Mouse (Mus musculus): ENCODE measurements at regions not wholly inside any gene's neighbourhood (a gene's known extent, or its start where the extent isn't known, plus 50 kb on each side); places are given as distances from the start of the nearest gene placed in this dataset.

DNA sequence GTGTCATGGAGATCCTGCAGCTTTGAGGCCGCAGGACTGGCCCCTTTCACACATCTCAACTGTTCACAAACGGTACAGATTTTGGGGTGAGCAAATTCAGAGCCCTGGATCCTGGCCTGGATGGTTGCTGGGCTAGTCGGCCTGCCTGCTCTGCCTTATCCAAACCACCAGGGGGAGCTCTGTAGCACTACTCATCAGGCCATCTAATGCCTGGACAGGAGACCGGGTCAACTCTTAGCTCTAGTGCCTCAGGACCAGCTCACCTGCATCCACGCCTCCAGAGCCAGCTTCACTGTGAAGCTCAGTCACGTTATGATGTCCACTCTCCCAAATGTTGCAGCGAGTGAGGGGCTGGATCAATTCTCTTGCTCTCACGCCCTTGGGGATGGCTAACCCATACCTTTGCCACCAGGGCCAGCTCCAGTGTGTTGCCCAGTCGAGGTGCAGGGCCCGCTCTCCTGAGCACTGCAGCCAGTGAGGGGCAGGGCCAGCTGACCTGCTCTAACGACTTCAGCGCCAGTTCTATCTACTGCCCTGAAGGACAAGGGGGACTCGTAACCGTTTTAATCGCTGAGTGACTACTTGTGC lies 206.8 kb downstream of the Etnk1 start:
- DNase-seq (ENCODE audit: low spot score) = no peak

DNA sequence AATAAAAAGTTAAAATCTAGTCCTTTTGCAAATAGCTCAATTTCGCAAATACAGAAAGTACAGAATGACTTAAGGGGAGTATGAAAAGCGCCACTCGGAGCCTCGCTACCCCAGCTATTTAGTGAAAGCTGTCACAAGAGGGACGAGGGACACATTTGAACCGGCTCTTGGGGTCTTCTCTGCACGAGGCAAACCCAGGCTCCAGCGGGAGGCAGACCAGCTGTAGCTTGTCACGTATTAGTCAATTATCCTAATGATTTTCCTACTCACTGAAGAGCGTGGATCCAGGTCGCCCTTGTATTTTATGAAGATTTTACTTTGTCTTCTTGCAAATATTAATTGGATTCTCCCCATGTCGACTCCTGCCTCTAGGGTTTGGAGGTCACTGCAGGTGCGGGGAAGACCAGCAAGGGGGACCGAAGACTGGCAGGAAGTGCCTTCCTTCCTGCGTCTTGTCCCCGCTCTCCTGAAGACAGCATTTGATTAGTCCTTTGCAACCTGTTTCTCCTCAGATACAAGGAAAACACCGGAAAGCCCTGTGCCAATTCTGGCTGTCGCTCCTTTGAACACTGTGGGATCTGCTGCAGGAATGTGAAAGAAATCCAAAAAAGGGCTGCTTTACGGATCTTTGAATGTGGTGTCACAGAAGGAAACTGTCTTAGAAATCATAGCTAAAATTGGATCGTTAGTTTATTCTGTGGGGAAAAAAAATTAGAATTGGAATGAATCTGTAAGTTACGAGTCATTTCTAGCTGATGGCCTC lies 209.1 kb downstream of the Etnk1 start:
- no peak for DNase-seq (ENCODE audit: low spot score)

DNA sequence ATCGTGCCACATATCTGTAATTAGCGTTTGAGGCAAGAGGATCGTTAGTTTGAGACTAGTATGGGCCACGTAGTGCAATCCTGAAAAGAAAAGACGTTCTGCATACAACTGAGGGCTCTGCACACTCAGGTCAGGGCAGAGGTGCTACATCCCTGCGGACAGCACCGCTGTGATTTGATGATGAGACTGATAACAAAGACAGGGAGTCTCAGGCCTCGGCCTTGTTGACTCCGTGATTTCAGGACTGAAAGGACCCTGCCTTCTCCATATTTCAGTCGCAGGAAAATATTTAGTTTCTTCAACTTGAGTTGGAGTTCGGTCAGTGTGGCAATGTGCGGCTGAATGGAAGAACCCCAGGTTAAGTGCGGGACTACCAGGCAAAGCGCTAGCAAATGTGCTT lies 210.1 kb downstream of the Etnk1 start:
- no peak for DNase-seq (ENCODE audit: low spot score)

DNA sequence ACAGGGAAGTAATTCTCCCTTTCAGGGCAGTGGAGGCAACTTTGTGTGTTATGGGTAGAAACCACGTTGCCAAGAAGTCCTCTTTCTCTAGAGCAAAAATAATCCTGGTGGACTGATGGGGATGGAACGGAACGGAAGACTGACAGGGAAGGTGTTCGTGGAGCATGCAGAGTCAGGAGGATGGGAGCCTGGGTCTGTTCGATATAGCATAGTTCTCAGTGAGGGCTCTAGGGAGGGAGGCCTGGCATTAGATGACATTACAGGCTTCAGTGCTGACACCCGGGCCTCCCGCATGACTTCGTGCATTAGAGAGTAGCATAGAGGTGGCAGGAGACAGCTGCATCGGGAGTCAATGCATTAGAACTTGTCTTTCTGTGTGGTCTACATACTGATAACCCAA lies 211.1 kb downstream of the Etnk1 start:
- no peak for DNase-seq (ENCODE audit: low spot score)

DNA sequence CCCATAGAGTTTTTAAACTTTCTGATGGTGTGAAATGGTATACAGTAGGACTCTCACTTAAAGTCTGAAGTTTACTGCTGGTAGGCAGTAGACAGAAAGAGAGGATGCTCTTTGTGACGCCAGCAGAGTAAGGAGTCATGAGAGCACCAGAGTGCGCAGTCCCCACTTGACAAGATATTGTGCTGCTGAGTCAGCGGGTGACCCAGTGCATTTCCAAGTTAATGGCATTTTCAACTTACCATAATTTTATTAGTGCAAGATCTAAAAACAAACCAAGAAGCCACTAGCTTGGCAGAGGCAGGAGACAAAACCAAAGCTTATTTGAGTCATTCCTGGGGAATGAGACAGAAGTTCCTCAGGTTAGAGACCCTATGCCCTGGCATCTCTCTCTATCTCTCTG lies 213.5 kb downstream of the Etnk1 start:
- no peak for DNase-seq (ENCODE audit: low spot score)

DNA sequence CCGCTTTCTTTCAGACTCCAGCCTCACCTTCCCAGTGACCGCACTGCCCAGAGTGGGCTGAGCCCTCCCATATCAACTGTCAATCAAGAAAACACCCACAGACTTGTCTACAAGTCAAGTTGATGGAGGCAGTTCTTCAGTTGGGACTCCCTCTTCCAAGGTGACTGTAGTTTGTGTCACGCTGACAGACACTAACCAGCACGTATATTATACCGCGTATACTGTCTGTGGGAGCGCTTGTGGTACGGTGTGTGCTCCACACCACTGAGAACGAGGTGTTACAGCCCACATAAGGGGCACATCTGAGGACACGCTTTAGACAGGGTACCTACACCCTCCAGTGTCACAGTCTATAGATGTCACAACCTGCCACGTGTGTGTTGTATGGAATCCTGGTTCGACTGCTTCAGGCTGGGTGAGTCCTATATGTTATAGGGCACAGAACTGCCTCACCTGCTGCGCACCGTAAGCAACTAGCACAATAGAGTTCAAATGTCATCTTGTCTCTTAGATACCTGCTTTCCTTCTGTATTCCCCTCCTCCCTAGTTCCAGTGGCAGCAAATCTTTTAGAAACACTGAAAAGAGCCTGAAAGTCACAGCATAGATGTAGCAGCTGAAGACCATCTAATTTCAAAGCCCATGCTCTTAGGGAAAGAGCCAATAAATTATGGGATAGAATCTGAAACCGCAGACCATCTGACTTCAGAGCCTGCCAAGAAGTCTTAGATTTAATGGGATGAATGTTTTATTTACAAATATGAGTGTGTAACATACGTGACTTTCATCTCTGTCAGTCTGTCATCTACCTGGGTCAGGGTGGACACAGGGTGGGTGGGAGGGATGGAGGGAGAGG lies 219.8 kb downstream of the Etnk1 start:
- no peak for DNase-seq (ENCODE audit: low spot score)

DNA sequence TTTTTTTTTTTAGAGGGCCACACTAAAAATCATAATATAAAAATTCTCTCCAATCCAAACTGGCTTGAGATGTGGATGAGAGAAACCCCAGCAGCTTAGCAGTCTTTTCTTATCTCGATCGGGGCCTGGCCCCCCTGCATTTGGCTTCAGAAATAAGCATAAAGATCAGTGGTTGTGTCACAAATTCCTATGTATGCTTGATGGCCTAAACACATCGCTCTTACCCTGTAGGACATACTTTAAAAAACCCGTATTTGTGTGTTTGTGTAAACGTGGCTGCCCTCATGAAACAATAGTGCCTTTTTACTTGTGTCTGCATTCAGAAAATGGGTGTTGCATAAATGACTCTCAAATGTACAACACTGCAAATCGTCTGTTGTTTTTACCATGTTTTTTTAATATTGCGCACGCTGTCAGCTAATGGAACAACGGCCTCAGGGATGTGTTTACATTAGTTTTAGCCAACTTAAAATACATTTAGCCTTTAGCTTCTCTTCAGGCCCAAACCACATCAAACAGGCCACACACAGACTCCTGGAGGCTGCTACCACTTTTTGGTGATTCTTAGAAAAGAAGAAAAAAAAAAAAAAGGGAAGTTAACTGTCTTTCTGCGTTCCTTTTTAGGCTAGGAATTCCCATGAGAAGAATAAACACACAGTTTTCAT lies 226.7 kb downstream of the Etnk1 start:
- no peak for DNase-seq (ENCODE audit: low spot score)

DNA sequence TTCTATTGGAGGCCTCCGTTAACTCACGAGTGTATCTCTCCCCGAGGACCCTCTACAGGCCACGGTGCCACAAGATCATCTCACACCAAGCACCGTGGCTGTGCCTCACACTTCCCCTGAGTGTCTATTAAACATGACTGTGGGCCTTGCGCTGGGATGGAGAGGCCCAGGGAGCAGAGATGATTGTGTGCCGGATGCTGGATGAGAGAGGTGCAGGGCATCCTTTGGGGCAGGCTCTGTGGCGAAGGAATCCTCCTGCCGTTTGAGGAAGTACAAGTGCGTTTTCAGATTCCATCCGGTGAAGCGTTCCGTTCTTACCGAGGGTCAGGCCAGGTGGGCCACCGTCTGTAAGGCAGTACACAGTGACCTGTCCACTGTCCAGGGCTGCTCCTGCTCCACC lies 227.4 kb downstream of the Etnk1 start:
- DNase-seq (ENCODE audit: low spot score) = no peak

DNA sequence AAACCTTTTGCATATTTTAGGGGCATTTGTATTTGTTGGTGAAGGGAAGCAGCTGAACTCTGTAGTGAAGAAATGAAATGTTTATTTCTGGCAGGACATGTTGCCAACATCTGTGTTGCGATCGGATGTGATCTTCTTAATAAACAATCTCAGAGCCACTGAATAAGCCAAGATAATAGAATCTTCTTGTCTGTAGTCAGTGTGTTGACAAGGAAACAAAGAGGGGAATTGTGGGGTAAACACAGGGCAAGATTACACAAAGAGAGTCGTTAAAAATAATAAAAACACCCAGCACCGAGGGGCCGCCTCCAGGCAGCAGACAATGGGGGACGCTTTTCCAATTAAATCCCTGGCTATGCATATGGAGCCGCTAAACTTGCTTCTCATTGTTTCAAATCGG lies 234.4 kb downstream of the Etnk1 start:
- no peak for DNase-seq (ENCODE audit: low spot score)

DNA sequence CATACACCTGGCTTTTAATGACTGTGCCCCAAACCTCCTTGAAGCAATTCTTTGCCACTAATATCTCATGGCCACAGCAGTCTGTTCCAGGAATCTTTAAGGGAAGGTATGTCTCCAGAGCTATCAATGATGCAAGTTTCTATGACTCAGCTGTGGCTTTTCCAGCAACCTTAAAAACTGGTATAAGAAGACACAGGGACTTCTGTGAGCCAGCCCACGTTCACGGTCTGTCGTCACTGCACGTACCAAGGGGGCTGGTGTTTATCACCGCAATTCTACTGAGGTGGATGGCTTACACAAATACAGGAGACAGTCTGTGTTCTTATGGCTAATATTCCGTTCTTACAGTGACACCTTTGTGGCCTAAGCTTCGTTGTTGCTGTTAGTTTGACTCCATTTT lies 234.9 kb downstream of the Etnk1 start:
- no peak for DNase-seq (ENCODE audit: low spot score)

DNA sequence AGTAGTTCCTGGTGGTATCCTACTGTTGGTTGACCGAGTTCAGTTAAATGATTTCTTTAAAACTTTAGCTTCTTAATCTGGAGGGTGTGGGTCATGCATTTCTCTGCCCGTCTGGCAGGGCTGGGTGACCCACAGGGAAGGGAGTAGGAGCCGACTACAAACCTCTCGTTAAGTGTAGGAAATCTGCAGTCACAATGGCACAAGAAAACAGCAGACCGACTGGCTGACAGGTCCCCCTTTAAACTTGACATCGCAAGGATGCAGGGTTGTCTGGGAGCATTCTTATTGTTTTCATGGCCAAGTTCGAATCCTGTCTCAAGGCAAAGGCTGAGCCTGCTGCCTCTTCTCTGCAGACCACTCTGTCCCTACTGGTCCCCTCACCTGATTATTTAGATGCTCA lies 235.7 kb downstream of the Etnk1 start:
- DNase-seq (ENCODE audit: low spot score) = no peak

DNA sequence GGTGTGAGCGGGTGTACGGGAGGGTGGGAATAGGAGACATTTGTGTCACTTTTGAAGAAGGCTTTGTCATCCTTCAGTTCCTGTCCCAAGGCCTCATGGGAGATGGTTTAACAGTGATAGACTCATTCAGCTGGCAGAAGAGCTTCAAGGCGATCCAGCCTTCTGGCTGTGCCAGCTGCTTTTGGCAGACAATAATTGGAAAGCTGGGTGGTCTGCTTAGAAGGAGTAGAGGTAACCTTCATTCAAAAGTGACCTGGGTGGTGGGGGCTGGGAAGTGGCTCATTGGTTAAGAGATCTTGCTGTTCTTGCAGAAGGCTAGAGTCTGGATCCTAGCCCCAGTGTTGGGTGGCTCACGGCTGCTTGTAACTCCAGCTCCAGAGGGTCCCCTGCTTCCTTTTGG lies 237.5 kb downstream of the Etnk1 start:
- no peak for DNase-seq (ENCODE audit: low spot score)

DNA sequence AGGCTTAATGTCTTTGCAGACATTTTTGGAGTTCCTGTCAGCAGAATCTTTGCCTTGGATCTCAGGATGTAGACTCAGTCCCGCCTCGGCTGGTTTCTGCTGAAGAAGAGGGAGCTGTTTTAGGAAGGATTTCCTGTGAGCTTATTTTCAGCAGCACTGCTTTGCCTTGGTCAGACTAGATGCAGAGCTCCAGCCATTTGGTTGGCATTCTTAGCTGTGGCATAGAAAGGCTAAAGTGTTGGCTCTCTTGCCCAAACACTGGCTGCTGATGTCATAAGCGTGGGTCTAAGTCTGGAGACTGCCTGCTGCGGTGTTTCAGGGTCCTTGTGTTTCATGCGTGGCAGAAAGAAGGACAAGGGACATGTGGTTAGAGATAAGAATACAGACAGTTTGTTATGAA lies 245.0 kb downstream of the Etnk1 start:
- DNase-seq (ENCODE audit: low spot score) = no peak

DNA sequence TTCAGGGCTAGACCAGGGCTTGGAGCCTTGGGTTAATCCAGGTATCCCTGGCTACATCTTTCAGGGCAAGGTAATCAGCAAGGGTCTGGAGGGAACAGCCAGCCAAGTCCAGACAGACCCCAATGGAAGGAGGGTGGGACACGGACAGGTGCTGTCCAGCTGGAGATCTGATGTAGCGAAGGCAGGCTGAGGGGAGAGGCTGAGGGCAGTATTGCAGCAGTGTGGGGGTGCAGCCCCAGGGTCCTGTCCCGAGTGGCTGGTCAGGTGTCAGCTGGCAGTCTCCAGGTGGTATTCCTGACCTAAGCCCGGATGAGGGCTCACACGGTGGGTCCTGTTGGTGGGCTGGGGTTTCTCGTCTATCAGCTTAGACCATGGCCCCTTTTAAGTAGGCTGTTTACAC lies 245.7 kb downstream of the Etnk1 start:
- no peak for DNase-seq (ENCODE audit: low spot score)

DNA sequence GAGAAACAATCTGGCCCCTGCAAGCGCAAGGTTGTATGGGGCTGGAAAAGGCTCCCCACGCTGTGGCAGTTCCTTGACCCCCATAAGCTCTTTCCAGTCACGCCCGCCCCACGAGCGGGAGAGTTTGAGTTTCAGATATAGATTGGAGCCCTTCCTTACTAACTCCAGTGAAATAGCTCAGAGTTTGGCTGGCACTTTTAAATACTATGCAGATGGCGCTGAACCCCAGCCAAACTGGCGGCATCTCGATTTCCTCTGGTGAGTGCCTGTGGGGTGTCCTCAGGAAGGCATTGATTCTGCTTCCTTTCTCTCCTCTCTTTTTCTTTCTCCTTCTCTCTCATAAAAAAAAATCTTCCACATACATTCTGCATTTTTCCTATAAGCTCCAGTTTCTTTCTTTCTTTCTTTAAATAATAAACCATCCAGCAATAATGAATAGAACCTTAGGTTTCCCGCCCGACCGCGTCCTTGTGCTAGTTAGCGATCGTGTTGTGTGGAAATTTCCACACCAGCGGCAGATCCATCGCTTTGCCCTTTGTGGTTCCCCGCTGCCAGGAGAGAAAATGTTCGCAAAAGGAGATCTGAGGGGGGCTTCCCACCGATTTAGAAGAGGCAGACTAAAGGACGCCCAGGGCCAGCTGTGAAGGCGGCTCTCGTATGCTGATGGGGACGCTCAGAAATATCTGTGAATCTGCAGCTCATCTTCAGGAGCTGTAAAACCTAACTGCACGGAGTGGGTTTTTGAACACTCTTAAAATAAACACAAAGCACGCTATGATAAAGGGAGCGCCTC lies 247.8 kb downstream of the Etnk1 start:
- no peak for DNase-seq (ENCODE audit: low spot score)

DNA sequence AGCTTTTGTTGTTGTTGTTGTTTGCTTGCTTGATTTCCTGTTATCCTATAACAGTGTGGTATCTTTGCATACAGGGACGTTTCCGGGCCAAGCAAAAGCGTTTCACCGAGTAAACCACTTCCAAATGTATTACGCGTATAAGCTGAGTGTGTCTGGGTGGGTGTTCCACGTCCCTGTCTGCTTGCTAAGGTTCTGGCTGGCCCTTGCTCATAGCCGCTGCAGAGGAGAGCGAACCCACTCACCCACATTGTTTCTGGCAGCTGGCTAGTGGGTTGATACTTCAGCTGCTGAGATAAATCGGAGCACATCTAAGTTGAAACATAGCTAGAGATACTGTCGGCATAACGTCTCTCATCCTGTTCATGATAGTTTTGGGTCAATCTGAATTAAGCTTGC lies 248.4 kb downstream of the Etnk1 start:
- no peak for DNase-seq (ENCODE audit: low spot score)

DNA sequence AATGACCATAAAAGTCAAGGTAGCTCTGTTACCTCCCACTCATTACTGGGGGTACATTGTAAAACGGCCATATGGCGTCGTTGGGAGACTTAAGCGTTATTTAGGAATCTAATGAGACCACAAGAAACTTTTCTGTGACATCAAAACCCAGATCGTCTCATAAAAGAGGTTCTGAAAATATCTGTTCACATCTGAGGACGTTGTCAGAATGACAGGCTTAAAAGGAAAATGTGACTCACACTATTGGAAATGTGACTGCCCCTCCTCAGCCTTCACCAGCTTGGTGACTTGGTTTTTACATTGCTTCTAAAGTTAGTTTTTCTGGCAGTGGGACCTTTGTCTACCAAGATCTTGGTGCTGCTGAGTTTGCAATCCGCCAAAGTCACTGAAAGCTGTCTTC lies 252.9 kb downstream of the Etnk1 start:
- DNase-seq (ENCODE audit: low spot score) = no peak

DNA sequence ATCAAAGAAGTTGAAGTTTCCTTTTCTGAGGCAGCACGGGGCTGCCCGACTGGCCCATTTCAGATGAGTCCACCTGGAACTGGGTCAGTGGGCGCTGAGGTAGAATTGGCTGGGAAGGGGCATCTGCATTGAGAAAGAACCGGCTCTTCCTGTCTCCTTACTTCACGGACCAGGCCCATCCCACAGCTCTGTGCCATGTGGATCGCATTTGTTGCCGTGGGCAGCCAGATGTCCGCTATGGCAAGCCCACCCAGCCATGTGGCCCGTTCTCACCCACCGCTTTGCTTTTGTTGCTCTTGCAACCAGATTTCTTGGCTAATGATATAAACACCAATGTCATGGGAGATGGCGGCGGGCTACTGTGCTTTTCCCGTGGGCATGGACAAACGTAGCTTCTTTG lies 256.0 kb downstream of the Etnk1 start:
- DNase-seq (ENCODE audit: low spot score) = no peak

DNA sequence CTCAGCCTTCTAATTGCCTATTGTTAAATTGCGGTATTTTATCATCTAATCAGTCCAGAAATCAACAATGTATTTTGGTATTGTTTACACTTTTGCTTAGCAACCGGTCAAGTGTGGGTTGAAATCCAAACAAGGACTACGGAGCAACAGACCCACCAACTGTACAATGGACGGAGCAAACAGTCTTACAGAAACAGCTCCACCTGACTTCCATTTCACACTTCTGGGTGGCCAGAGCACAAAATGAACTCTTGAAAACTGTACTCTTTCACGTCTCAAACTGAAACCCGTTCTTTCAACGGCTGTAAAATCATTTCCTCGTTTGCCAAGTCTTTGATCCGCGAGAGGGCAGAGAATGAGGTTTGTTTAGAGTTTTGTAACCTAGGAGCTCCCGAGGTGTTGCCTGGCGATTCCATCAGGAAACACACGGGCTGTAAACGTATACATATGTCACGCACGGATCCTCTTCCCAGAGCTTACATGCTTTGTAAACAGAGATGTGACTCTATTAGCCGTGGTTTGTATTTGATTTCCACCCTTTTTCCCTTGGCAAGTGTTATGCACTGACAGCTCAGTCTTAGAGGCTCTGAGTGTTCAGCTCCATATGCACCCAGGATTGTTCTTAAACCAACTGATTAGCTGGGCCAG lies 258.3 kb downstream of the Etnk1 start:
- no peak for DNase-seq (ENCODE audit: low spot score)

DNA sequence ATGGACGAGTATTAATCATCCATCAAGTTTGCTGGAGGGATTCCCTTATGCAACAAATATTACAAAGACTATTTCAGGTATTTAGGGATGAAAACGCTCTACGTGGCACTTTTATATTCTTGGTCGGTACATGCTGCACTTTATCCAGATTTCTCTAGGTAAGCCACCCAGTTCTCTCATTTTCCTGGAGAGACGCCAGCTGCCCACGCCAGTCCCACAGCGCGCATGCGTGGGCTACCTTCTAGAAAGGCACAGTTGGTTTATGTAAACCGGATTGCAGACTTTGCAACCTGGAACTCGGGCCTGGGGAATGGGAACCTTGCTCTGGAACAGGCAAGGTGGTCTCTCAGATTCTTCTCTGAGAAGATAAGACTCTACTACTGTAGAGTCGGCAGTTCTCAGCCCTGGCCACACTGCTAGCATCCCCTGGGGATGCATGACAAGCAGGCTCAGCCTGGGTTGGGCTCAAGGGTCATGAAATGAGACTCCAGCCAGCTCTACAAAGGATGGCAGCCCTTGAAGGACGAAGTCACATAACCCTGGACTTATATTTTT lies 265.0 kb downstream of the Etnk1 start:
- no peak for DNase-seq (ENCODE audit: low spot score)

Data from ovary, adult 18-20 months (tissue).